Mouse (Mus musculus) mouse trophoblast stem cell (cell line): Measurements from ENCODE around the gene Neil3.
"Not testable (repeated sequence)": the region's sequence is repeated elsewhere in the genome, so short reads cannot be mapped to it uniquely, and the experiment has no call there.

Experiments
- in situ Hi-C, 2 experiments: fragments of 300-500 bp; cut with MseI, MboI; formaldehyde crosslinking; loops; 2 replicates in 1 of 2; 3 replicates in 1 of 2; pipeline ENCODE4 v1.15.1; 2025

Neil3 gene

GRCm38 (mm10) chr8:53539585-53539984 is 99.3 kb downstream of the Neil3 start:
- in situ Hi-C loops: no loop called here

- in situ Hi-C loops: not testable (repeated sequence)
Measured at GRCm38 (mm10) chr8:53538049-53538448, 100.8 kb downstream of the Neil3 start.
